Mouse (Mus musculus) MEL (cell line): Measurements from ENCODE around the gene Slc35f6.

ENCODE experiments used
- BHLHE40 ChIP-seq: IDR thresholded peaks from 2 replicates; pipeline ENCODE4 v1.6.1; 2012; ENCODE audit warnings: low read depth, mild to moderate bottlenecking, inconsistent platforms, low read length, improper control_type of control experiment, borderline replicate concordance
- CTCF ChIP-seq, 3 experiments: IDR thresholded peaks in 2 of 3; conservative IDR thresholded peaks in 1 of 3; 2 replicates each; pipeline ENCODE4 v1.5.1; 2011 to 2012; ENCODE audit warnings: low read length in 3 of 3, low read depth in 2 of 3, mild to moderate bottlenecking in 2 of 3, improper control_type of control experiment in 1 of 3, inconsistent platforms in 1 of 3, mixed read lengths in 1 of 3, moderate library complexity in 1 of 3; ENCODE audit not compliant: control insufficient read depth in 1 of 3, insufficient read depth in 1 of 3, poor library complexity in 1 of 3, severe bottlenecking in 1 of 3
- EP300 ChIP-seq, 2 experiments: IDR thresholded peaks; 2 replicates each; pipeline ENCODE4 v1.6.1; 2011; ENCODE audit warnings: improper control_type of control experiment in 2 of 2, low read length in 2 of 2, low read depth in 1 of 2, mild to moderate bottlenecking in 1 of 2
- GATA1 ChIP-seq: IDR thresholded peaks from 2 replicates; pipeline ENCODE4 v1.6.1; 2011; ENCODE audit warnings: low read depth, low read length, improper control_type of control experiment
- HCFC1 ChIP-seq: IDR thresholded peaks from 2 replicates; pipeline ENCODE4 v1.6.1; 2012; ENCODE audit warnings: low read depth, mild to moderate bottlenecking, inconsistent platforms, low read length, improper control_type of control experiment, moderate library complexity
- KAT2A ChIP-seq: conservative IDR thresholded peaks from 2 replicates; pipeline ENCODE4 v1.6.1; 2012; ENCODE audit warnings: low read depth, low read length, improper control_type of control experiment, inconsistent platforms
- MAZ ChIP-seq: IDR thresholded peaks from 2 replicates; pipeline ENCODE4 v1.6.1; 2012; ENCODE audit warnings: low read depth, mild to moderate bottlenecking, inconsistent platforms, low read length, improper control_type of control experiment
- POLR2A ChIP-seq, 2 experiments: IDR thresholded peaks; 2 replicates each; pipeline ENCODE4 v1.6.1; 2011 to 2012; ENCODE audit warnings: low read length in 2 of 2, mild to moderate bottlenecking in 2 of 2, control low read depth in 1 of 2, improper control_type of control experiment in 1 of 2, low read depth in 1 of 2, moderate library complexity in 1 of 2; ENCODE audit not compliant: control insufficient read depth in 1 of 2, insufficient read depth in 1 of 2, poor library complexity in 1 of 2
- POLR2AphosphoS2 ChIP-seq: IDR thresholded peaks from 2 replicates; pipeline ENCODE4 v1.6.1; 2011; ENCODE audit warnings: low read length, improper control_type of control experiment
- POLR2AphosphoS5 ChIP-seq: IDR thresholded peaks from 2 replicates; pipeline ENCODE4 v1.6.1; 2012; ENCODE audit warnings: low read depth, borderline replicate concordance, mild to moderate bottlenecking, inconsistent platforms, low read length, moderate library complexity, mixed read lengths
- UBTF ChIP-seq: IDR thresholded peaks from 2 replicates; pipeline ENCODE4 v1.6.1; 2012; ENCODE audit warnings: low read depth, mild to moderate bottlenecking, inconsistent platforms, low read length, improper control_type of control experiment, moderate library complexity, borderline replicate concordance; ENCODE audit not compliant: insufficient read depth
- USF1 ChIP-seq: IDR thresholded peaks from 2 replicates; pipeline ENCODE4 v1.6.1; 2014; ENCODE audit warnings: low read depth, mild to moderate bottlenecking, inconsistent platforms, low read length, improper control_type of control experiment, moderate library complexity
- ZMIZ1 ChIP-seq: IDR thresholded peaks from 2 replicates; pipeline ENCODE4 v1.6.1; 2012; ENCODE audit warnings: low read depth, mild to moderate bottlenecking, inconsistent platforms, low read length, improper control_type of control experiment, moderate library complexity
- ZNF384 ChIP-seq: IDR thresholded peaks from 2 replicates; pipeline ENCODE4 v1.6.1; 2012; ENCODE audit warnings: low read depth, mild to moderate bottlenecking, inconsistent platforms, low read length, improper control_type of control experiment

- no peak for TF ChIP-seq CTCF (IDR thresholded peaks at IDR 0.05 in 2 of 3, conservative IDR thresholded peaks at IDR 0.05 in 1 of 3; ENCODE audit: control insufficient read depth in 1 of 3, insufficient read depth in 1 of 3, low read depth in 2 of 3, low read length in 3 of 3, poor library complexity in 1 of 3, severe bottlenecking in 1 of 3)
- TF ChIP-seq ZNF384: no peak
- TF ChIP-seq POLR2AphosphoS5: no peak
- no peak for TF ChIP-seq USF1
- TF ChIP-seq HCFC1: no peak
- no peak for TF ChIP-seq KAT2A
- no peak for TF ChIP-seq POLR2AphosphoS2
- TF ChIP-seq ZMIZ1: no peak
- no peak for TF ChIP-seq EP300 (IDR thresholded peaks at IDR 0.05; ENCODE audit: low read depth in 1 of 2, low read length in 2 of 2)
- no peak for TF ChIP-seq POLR2A (IDR thresholded peaks at IDR 0.05; ENCODE audit: control insufficient read depth in 1 of 2, insufficient read depth in 1 of 2, low read depth in 1 of 2, low read length in 2 of 2, poor library complexity in 1 of 2)
- no peak for TF ChIP-seq MAZ
- no peak for TF ChIP-seq UBTF
- TF ChIP-seq BHLHE40: no peak
- no peak for TF ChIP-seq GATA1
Measured at GRCm38 (mm10) chr5:30609094-30609493, 38.6 kb upstream of the Slc35f6 start.
